Mouse (Mus musculus) inflammation-experienced regulatory T-cells, adult 6 months (primary cell): ENCODE data around the gene Klf9. TPM values are rescaled to one million over a fixed set of nuclear protein-coding genes. Genes with fewer than 3 reads are reported as not detected.

ENCODE experiments used
- ATAC-seq: one replicate; pipeline ENCODE4 v1.8.0; 2017
- polyA plus RNA-seq, 3 experiments: library from polyadenylated mRNA; unstranded; fragments of 100-300 nt; shearing (Covaris generic); gene quantifications; one replicate each; pipeline ENCODE4 v1.2.1; 2017

Klf9 gene
- polyA plus RNA-seq: 1 to 10 TPM; 1.1 to 4.4 (median 4.2) TPM

DNA sequence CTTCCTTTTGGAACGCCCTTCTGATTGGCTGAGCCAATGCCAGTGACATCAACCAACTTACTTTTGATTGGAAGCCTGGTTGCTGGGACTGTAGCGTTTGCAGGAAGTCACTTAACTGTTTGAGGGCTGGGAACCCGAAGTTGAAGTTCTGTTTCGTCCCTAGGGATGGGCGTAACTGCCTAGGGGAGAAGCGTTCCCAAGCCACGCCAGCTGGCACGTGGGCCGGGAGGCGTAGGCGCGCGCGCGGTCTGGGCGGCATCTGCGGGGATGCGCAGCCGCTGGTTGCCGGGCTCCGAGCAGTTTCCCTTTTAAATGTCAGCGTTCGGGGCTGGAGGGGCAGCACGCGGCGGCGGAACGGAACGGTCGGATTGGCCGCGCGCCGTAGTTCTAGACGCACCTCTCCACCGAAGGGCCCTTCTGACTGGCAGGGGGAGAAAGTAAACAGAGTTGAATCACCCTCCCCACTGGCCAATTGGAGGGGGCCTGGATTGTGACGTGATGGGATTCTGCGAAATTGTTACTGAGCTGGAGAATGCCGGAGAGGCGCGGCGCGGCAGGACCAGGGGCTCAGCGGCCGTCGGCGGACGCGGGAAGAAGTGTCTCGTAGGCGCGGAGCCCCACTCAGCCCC, at the start of gene Klf9:
TSS of gene Klf9 (plus strand) at position 538 of the 629 bp plus-strand sequence.
- ATAC-seq: peak; percentile 85

DNA sequence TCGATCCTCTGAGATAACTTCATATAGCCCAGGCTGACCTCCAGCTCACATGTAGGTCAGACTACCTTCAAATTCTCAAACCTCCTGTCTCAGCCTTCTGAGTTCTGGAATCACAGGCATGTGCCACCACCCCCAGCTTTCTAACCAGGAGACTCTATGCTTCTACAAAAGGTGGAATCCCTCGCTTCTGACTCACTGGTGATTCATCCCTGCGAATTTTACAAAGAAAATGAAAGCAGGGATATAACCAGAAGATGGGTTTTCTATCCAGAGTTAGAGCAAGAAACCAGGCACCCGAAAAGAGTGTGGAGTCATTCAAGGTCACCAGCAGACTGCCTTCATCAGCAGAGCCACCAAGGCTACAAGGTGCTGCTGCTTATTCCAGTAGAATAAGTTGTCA, 49.4 kb upstream of the Klf9 start:
- ATAC-seq: no peak

DNA sequence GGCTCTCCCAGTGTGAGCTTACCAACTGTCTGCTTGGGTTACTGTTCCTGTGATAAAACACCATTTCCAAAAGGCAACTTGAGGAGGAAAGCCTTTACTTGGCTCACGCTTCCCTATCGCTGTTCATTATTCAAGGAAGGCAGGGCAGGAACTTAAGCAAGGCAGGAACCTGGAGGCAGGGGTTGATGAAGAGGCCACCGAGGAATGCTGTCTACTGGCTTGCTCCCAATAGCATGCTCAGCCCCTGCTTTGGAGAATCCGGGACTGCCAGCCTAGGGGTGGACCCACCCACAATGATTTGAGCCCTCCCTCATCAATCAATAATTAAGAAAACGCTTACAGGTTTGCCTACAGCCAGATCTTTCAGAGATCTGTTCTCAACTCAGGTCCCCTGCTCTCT, 47.5 kb upstream of the Klf9 start:
- ATAC-seq: no peak

DNA sequence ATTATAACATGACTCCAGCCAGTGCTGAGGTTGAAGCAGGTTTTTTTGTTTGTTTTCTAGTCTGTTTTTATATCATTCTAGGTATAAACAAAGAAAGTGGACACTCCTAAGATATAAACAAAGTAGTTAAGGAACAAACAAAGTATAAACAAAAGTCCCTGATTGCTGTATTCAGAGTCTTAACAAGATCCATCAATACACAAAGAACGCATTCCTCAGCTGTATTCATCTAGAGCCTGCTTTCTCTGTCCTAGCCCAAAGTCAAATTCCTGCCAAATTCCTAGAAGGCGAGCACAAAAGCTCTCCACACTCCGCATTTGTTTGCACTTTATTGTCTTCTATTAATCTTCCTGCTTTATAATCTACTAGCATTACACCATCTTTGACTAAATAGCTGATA, 46.1 kb upstream of the Klf9 start:
- no peak for ATAC-seq

DNA sequence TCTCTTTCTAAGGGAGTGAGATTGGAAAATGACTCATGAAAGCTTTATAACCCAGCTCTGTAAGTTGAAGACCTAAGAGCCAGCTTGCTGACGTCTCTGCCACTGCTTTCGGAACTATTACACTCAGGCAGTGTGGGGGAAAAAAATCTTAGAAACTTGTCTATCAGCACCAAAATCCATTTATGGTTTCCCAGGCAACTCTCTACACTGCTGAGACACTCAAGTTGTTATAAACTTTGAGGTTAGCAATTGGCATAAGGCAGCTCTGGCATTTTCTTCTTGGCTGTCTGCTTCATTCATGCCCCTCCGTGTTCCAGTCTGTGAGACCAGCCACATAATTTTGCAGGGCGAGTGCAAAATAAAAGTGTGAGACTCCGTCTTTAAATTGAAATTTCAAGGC, 34.2 kb upstream of the Klf9 start:
- no peak for ATAC-seq

DNA sequence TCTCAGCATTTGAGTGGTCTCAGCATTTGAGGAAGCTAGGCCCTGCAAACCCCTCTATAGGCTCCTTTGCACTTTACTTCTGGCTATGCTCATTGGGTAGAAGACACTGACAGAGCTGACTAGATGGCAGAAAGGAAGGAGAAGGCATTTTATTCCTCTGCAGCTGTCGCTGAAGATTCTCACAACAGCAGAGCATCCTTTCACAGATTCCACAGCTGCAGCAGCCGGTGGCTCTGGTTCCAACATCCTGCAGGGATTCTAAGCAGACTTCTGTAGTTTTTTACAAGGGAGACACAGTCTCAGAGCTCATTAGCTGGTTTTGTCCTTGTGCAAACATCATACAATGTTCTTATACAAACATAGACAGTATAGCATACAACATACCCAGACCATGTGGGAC, 33.7 kb upstream of the Klf9 start:
- no peak for ATAC-seq

DNA sequence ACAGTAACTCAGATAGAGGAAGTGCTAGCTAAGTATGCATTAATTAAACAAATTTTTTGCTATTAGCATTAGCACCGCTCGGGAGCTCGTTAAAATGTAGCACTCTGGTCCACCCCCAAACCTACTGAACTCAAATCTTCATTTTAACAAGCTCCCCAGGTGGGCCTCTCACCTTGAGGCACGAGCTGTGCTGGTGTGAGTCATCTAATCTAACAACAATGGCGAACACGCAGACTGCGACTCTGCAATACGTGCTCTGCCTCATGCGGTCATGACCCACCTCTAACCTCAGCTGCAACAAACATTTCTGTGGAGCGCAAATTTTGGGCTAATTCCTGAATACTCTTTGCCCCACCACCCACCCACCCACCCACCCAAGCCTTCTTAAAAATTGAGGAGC, 19.2 kb upstream of the Klf9 start:
- no peak for ATAC-seq

DNA sequence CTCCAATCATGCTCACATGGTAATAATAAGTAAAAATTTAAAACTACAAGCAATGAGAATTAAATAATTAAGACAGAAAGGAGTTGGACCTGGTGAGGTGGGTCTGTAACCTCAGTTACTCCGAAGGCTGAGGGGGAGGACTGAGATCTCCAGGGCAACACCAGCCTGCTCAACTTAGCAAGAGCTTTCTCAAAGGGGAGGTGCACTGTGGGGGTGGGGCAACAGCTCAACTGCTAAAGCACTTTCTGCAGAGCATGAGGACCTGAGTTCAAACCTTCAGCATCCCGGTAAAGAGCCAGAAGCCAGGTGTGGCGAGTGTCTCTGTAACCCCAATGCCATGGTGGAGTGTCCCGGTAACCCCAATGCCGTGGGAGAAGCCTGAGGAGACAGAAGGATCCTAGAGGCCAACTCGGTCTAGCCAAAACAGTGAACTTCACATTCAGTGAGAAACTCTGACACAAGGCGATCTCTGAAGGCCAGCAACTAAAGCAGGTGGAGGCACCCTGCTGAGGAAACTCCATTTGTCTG, 16.9 kb upstream of the Klf9 start:
- no peak for ATAC-seq

DNA sequence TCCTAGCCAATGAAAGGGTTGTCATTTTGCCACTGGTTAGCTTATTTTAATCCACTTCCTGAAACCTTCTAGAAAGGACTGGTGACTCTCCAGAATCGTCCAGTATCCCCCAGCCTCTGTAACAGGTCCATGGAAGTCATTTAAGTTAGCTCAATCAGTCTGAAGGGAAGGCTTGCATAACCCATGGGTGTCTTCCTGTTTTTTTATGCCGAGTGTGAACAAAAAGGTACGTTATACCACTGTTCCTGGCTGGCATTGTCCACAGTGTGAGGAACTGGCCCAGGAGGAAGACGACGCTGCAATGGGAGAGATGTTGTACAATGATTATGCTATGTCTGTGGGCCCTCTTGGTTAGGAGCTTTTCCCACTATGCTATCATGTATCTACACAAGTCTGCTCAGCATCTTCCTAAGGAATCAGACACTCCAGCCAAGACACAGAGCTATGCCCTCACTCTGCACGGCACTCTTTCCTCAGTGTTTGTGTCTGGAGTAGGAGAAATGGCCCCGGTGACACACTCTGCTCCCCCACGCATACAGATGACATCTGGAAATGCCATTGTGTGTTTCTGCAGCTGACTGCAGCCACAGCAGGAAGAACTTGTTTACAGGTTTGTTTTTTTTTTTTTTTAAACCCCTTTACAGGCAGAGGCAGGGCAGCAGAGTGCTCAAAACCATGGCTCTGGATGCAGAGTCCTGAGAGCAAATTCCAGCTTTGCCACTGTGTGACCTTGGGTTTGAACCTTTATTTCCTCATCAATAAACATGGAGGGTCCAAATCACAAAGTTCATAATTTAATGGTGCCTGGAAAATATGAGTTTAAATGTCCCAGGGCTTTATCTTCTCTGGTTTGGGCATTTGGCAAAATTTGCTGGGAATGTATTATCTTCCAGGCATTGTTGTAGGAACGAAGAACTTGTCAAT, 15.5 kb upstream of the Klf9 start:
- ATAC-seq: no peak

DNA sequence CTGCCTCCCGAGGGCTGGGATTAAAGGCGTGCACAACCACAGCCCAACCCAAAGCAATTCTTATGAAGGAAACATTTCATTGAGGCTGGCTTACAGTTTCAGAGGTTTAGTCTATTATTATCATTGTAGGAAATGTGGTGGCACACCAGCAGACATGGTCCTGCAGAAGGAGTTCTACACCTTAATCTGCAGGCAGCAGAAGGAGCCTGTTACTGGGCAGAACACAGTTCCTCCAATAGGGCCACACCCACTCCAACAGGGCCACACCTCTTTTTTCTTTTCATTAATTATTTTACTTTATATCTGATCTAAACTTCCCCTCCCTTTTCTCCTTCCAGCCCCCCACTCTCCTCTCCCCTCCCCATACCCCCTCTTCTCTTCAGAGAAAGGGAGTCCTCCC, 11.1 kb upstream of the Klf9 start:
- no peak for ATAC-seq

DNA sequence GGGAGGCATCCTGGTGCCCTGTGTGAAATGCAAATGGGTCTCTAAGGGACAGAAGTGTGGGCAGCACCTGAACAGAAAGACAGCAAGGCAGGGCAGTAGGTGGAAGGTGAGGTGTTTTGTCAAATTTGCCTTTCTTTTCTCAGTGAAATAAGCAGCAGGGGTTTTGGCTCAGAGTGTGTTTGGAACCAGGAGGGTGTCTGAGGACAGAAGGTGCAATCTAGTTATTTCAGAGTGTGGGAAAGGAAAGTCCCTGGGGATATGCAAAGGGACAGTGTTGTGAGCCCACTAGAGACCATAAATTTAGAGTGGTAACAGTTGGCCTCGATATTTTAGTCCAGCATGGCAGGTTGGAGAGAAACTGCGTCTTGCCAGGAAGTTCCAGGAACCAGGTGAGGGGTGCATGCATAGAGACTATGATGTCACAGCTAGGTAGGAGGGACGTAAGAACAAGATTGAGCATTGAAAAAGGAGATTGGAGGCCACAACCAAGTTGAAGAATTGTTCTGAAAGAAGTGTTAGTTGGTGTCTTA, 8.9 kb upstream of the Klf9 start:
- ATAC-seq: no peak

DNA sequence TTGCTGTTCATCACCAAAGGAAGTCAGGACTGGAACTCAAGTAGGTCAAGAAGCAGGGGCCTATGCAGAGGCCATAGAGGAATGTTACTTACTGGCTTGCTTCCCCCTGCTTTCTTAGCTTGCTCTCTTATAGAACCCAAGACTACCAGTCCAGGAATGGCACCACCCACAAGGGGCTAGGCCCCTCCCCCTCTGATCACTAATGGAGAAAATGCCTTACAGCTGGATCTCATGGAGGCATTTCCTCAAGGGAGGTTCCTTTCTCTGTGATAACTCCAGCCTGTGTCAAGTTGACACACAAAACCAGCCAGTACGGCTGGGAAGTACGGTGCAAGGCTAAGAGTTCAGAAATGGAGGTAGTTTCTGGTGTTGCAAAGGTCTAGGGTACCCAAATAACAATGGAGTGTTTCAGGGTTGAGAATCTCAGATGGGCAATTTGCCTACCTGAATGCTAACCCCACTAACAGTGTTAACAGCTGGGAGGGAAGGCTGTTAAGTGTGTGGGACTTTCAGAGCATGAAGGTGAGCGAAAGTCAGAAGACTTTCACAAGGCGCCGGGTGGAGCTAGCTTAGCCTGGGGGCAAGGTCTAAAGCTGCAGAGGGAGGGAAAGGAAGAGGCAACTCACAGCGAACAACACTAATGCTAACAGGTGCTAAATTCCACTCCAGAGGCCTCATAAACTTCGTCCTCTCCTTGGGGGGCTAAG, 8.2 kb upstream of the Klf9 start:
- no peak for ATAC-seq

DNA sequence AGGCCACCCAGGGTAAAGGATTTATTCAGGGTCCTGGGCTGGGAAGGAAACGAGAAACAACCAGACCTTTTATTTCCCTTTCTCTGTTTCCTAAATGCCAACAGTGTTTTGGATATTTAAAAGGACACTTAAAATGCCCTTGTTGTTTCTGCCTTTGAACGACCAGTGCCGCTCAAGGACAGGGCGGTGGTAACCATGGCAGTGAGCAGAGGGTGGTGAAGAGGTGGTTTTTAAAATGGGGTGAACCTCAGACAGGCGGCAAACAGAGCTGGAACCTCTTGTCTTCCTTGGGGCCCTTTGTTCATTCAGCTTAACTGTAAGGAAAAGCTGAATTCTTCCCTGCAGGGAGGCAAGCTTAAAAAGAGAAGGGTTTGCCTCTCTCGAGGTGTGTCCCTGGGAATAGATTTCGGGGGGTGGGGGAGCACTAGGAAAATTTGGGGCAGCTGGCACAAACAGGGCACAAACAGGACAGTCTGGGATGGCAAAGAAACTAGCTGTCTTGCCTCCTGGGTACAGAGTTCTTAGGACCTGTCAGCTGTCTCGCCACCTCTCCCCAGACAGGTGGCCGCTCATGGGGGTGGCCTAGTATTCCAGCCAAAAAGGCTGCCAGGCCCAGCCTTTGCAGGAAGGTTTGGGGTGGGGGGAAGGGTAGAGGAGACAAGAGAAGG, 7.5 kb upstream of the Klf9 start:
- no peak for ATAC-seq

DNA sequence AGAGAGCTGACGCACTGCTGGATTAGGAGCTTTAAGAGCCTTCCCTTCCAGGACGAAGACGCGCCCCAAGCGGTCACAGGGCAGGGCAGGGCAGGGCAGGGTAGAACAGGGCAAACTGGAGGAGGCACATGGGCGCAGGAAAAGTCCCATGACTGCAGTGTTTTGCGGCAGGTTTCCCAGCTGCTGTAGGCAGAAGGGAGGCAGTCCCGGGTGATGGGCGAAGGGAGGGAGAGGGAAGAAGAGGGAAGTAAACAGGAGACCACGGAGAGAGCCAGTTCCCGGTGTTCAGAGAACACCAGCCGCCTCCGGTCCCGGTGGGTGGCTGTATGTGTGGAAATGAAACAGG, 7.0 kb upstream of the Klf9 start:
- ATAC-seq: no peak

DNA sequence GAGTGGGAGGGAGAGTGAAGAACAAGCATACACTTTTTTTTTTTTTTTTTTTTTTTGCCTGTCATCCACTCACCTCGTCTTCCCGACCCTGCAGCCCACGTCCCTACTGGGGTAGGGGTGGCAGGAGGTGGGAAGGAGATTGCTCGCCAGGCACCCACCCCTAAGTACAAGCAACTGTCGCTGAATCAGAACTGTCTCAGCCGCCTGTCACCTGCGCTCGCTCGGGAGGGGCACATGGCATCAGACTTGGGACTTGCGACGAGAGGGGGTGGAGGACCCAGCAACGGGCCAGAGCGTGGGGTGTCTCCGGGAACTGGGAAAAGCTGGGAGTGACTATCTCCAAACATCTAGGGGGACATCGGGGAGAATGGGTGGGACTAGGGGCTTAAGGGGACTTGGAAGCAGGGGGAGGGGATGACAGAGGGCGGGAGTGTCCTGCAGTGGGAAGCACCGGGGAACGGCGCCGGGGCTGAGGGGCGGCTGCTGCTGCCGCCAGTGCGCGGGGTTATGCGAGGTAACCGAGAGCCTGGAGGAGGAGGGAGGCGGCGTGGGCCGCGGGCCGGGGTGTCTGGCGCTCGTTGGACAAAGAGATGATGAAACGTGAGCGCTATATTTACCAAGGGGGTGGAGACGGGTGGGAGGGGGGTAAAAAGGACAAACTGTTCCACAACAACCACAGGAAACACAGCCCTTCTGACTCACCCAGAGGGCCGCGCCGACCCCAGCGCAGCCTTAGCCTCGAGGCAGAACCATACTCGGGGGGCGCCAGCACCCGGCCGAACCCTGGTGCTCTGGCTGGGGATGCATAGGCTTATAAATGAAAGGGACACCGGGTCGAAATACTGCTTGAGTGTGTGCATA, 6.4 kb upstream of the Klf9 start:
- peak; percentile 27 for ATAC-seq

DNA sequence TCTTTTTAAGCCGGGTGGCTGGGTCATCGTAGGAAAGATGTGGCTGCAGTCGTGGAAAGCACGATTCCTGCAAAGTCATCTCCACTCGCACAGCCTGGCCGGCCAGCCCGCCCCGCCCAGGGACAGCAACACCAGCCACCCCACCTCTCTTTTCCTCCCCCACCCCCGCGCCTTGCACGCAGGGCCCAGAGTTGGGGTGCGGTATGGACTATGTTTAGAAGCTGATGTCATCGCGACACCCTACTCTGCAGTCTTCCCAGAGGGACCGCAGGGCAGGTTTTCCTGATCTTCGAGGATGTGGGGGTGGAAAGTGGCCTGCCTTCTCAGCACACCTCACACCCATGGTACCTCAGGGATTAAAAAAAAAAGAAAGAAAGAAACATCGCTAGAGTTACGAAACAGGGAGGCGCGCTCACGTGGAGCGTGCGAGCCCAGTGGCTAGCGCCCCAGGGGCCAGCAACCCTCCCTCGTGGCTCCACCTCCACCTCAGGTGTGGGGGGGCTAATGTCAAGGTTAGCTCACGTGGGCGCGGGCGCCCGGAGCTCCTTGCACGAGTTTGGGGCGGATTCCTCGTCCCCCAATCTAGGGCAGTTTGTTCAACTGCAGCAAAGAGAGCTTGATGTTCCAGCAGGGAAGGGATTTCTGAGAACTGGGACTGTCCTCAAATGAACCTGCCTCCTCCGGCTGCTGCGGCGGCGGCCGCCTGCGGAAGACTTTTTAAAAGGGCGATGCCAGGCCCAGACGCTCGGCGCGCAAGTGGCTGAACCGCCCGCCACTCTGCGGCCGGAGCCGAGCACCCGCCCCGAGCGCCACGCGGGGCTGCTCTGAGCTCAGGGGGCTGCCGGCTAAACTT, 5.5 kb upstream of the Klf9 start:
- peak; percentile 55 for ATAC-seq

DNA sequence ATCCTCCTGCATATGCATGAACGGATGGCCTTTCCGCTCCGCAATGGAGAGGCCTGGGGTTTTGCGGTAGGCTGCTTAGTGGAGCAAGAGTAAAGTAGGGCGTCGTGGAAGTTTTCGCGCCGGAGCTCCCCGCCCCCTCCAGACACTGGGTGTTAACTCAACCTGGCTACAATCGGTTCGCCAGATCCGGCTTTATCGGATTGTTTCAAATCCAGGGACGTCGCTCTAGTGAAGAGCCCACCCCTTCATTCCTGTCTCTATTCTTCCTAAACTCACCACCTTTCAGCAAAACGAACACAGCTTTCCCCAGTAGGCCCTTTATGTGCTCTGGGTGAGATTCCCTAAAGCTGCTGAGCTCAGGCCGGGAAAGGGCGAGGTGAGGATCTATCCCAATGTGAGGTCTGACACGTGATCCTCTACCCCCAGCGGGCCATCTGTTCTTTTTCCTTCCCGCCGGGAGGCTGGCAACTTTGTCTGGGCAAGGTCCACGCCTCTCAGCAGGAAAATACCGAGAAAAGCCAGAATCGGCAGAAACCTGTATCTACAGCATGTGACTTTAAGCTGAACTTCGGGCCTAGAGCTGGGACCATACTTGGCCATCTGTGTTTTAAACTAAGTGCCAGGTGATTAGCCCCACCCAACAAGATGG, 4.7 kb upstream of the Klf9 start:
- ATAC-seq: peak; percentile 0

DNA sequence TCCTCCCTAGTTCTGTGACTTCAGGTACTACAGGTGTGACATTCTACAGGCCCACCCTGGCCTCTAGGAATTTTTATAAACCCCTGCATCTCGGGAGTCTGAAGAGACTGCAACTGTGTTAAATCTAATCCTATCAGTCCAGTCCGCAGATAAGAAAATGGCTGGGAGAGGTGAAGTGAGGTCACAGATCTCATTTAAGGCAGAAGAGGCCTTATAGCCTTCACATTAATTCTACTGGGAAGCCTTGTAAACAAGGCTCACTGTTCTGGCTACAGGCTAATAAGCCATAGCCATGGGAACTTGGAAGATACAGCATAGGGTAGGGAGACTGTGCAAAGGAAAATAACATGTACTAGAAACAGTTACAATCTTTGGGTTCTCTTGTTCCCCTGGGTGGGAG, 3.7 kb upstream of the Klf9 start:
- no peak for ATAC-seq

DNA sequence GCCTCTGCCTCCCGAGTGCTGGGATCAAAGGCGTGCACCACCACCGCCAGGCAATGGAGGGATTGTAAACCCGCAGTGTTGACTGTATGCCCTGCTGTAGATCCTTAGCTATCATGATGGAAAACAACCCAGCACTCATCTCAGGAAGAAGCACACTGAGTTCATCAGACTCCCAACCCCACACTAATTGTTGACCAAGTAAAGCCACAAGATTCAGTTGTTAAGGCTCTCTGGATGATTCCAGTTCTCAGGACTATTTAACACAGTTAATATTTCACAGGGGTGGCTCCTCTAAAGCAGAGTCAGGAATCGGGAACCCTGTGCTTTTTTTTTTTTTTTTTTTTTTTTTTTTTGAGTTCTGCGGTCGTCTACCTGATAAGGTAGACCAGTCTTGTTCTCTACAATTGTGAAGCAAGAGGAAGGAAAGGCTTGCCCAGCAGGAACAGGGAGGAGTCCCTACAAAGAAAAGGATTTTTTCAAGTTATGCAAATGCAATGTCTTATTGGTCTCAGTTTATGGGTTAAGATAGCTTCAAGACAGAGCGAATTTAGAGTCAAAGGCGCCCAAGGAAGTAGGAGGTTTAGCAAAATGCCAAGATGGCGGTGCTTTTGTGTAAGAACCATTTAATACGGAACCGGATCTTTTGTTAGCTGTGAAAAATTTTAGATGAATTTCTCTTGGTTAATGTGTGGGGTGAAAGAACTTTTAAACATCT, 1.1 kb upstream of the Klf9 start:
- no peak for ATAC-seq
